Mouse (Mus musculus) heart, embryonic 12.5 days (tissue): ENCODE measurements at regions not wholly inside any gene's neighbourhood (a gene's known extent, or its start where the extent isn't known, plus 50 kb on each side); places are given as distances from the start of the nearest gene placed in this dataset.

Source experiments
- ATAC-seq: fragments of 200-750 bp; cut with Nextera tagmentation; 2 replicates; pipeline ENCODE4 v1.8.0; 2017; ENCODE audit warnings: moderate TSS enrichment, moderate library complexity; ENCODE audit not compliant: insufficient number of reproducible peaks, low FRiP score
- H3K27ac ChIP-seq: fragments of 300-500 bp; sonication (generic); 2 replicates; pipeline ENCODE4 v1.5.1; 2016; ENCODE audit warnings: mild to moderate bottlenecking, moderate library complexity; ENCODE audit not compliant: poor library complexity, severe bottlenecking
- H3K27me3 ChIP-seq: fragments of 300-500 bp; sonication (generic); replicated peaks from 2 replicates; pipeline ENCODE4 v1.6.1; 2016; ENCODE audit warnings: mild to moderate bottlenecking, moderate library complexity
- H3K36me3 ChIP-seq: fragments of 300-500 bp; sonication (generic); 2 replicates; pipeline ENCODE4 v1.6.1; 2016; ENCODE audit warnings: mild to moderate bottlenecking, moderate library complexity
- H3K4me1 ChIP-seq: fragments of 300-500 bp; sonication (generic); replicated peaks from 2 replicates; pipeline ENCODE4 v1.6.1; 2016; ENCODE audit warnings: mild to moderate bottlenecking
- H3K4me2 ChIP-seq: fragments of 300-500 bp; sonication (generic); 2 replicates; pipeline ENCODE4 v1.6.1; 2016; ENCODE audit warnings: mild to moderate bottlenecking, moderate library complexity
- H3K4me3 ChIP-seq: fragments of 300-500 bp; sonication (generic); 2 replicates; pipeline ENCODE4 v1.5.1; 2016; ENCODE audit warnings: mild to moderate bottlenecking
- H3K9ac ChIP-seq: fragments of 300-500 bp; sonication (generic); 2 replicates; pipeline ENCODE4 v1.6.1; 2016; ENCODE audit warnings: mild to moderate bottlenecking, moderate library complexity
- H3K9me3 ChIP-seq: fragments of 300-500 bp; sonication (generic); replicated peaks from 2 replicates; pipeline ENCODE4 v1.6.1; 2016; ENCODE audit warnings: mild to moderate bottlenecking, moderate library complexity
- WGBS: fragments of 180-500 bp; shearing (Covaris S2); methylation state at CpG from one replicate; pipeline ENCODE4 v1.1.7; 2016; 5-methylcytosine and 5-hydroxymethylcytosine counted together

GRCm38 (mm10) chr16:85269681-85270080, 96.1 kb upstream of the App start:
- Histone ChIP-seq H3K4me2 (no peak overlapping the region), H3K4me1 (no peaks in the 10 kb centered on the region), H3K9ac (no peak overlapping the region), H3K27ac (no peak overlapping the region), H3K4me3 (no peak overlapping the region), H3K27me3 (no peaks in the 10 kb centered on the region), H3K36me3 (no peaks in the 10 kb centered on the region), H3K9me3 (peaks cover 8% of the 10 kb centered on the region)
- no peak for ATAC-seq
- 88% methylated on average over 8 of the region's 8 CpGs for WGBS

GRCm38 (mm10) chr16:85259838-85260237, 86.3 kb upstream of the App start:
- Histone ChIP-seq H3K4me1 (no peaks in the 10 kb centered on the region), H3K4me2 (no peak overlapping the region), H3K36me3 (no peaks in the 10 kb centered on the region), H3K4me3 (no peak overlapping the region), H3K27me3 (no peaks in the 10 kb centered on the region), H3K27ac (no peak overlapping the region), H3K9me3 (no peaks in the 10 kb centered on the region; the same call in 1 of the 2 replicates), H3K9ac (no peak overlapping the region)
- WGBS, result 68% methylated on average over 4 of the region's 4 CpGs
- ATAC-seq, result no peak

GRCm38 (mm10) chr16:85247301-85247700, 73.7 kb upstream of the App start:
- peak; percentile 74 for ATAC-seq
- Histone ChIP-seq H3K9ac (no peak overlapping the region), H3K9me3 (no peaks in the 10 kb centered on the region), H3K4me3 (no peak overlapping the region), H3K27ac (peak overlapping the region; percentile 76), H3K4me2 (no peak overlapping the region), H3K27me3 (no peaks in the 10 kb centered on the region), H3K36me3 (no peaks in the 10 kb centered on the region), H3K4me1 (0 out of 2 replicates have a peak, but pooled peaks cover 2% of the 10 kb centered on the region)
- WGBS, result 69% methylated on average over 1 of the region's 1 CpGs

GRCm38 (mm10) chr16:85233037-85233436, 59.5 kb upstream of the App start:
- Histone ChIP-seq H3K9ac (no peak overlapping the region), H3K9me3 (no peaks in the 10 kb centered on the region), H3K27ac (no peak overlapping the region), H3K36me3 (no peaks in the 10 kb centered on the region), H3K27me3 (no peaks in the 10 kb centered on the region), H3K4me3 (no peak overlapping the region), H3K4me2 (no peak overlapping the region), H3K4me1 (no peaks in the 10 kb centered on the region)
- ATAC-seq, result no peak
- 83% methylated on average over 1 of the region's 1 CpGs for WGBS

- 57% methylated on average over 6 of the region's 6 CpGs for WGBS
- ATAC-seq, result no peak
- Histone ChIP-seq H3K4me2 (no peak overlapping the region), H3K36me3 (no peaks in the 10 kb centered on the region), H3K9me3 (no peaks in the 10 kb centered on the region), H3K4me1 (no peaks in the 10 kb centered on the region), H3K27ac (no peak overlapping the region), H3K9ac (no peak overlapping the region), H3K27me3 (no peaks in the 10 kb centered on the region), H3K4me3 (no peak overlapping the region)
Observed at GRCm38 (mm10) chr16:85231908-85232467, 58.4 kb upstream of the App start.

- Histone ChIP-seq H3K27ac (no peak overlapping the region), H3K4me1 (no peaks in the 10 kb centered on the region), H3K9ac (no peak overlapping the region), H3K4me3 (no peak overlapping the region), H3K27me3 (no peaks in the 10 kb centered on the region), H3K9me3 (no peaks in the 10 kb centered on the region), H3K4me2 (no peak overlapping the region), H3K36me3 (no peaks in the 10 kb centered on the region)
- no peak for ATAC-seq
- WGBS, result 58% methylated on average over 2 of the region's 2 CpGs
Observed at GRCm38 (mm10) chr16:85231330-85231729, 57.8 kb upstream of the App start.

GRCm38 (mm10) chr16:85224325-85224724, 50.8 kb upstream of the App start:
- WGBS, result 81% methylated on average over 2 of the region's 2 CpGs

More at GRCm38 (mm10) chr16:85224325-85224724, 50.8 kb upstream of the App start:
- no peaks in the 10 kb centered on the region for H3K9me3 ChIP-seq
- H3K4me2 ChIP-seq, result no peak overlapping the region
- H3K4me1 ChIP-seq, result no peaks in the 10 kb centered on the region
- no peak for ATAC-seq
- no peak overlapping the region for H3K27ac ChIP-seq
- no peak overlapping the region for H3K4me3 ChIP-seq
- no peaks in the 10 kb centered on the region for H3K36me3 ChIP-seq
- no peak overlapping the region for H3K9ac ChIP-seq
- H3K27me3 ChIP-seq, result no peaks in the 10 kb centered on the region
